Mouse (Mus musculus): ENCODE results near the gene Bsn.

- TF ChIP-seq CTCF (IDR thresholded peaks at IDR 0.05) = no peak
- TF ChIP-seq EP300 (IDR thresholded peaks at IDR 0.05) = no peak
Observed at GRCm38 (mm10) chr9:108055061-108055460, 135.1 kb downstream of the Bsn start.
